Mouse (Mus musculus) forebrain, embryonic 14.5 days (tissue): ENCODE results near the gene Zbtb7b. TPM values are rescaled to one million over a fixed set of nuclear protein-coding genes. Genes with fewer than 3 reads are reported as not detected.
"Not testable (repeated sequence)": the region's sequence is repeated elsewhere in the genome, so short reads cannot be mapped to it uniquely, and the experiment has no call there.

Experiments used
- ATAC-seq: fragments of 200-750 bp; cut with Nextera tagmentation; 2 replicates; pipeline ENCODE4 v1.8.0; 2017; ENCODE audit warnings: mild to moderate bottlenecking, moderate library complexity
- DNase-seq: peaks from one replicate; pipeline ENCODE4 v3.0.0-alpha.2; 2015; ENCODE audit warnings: low spot score
- H3K27ac ChIP-seq: fragments of 300-500 bp; sonication (generic); 2 replicates; pipeline ENCODE4 v1.5.1; 2014; ENCODE audit warnings: low read depth, mild to moderate bottlenecking, control low read depth, low read length, moderate library complexity
- H3K27me3 ChIP-seq: fragments of 300-500 bp; sonication (generic); replicated peaks from 2 replicates; pipeline ENCODE4 v1.6.1; 2014; ENCODE audit warnings: low read length, control low read depth, mixed read lengths; ENCODE audit not compliant: control insufficient read depth, insufficient read depth
- H3K36me3 ChIP-seq: fragments of 300-500 bp; sonication (generic); 2 replicates; pipeline ENCODE4 v1.6.1; 2014; ENCODE audit warnings: low read length, control low read depth; ENCODE audit not compliant: control insufficient read depth, insufficient read depth
- H3K4me1 ChIP-seq: fragments of 300-500 bp; sonication (generic); 2 replicates; pipeline ENCODE4 v1.6.1; 2014; ENCODE audit warnings: antibody characterized with exemption, low read length, control low read depth; ENCODE audit not compliant: control insufficient read depth, insufficient read depth
- H3K4me2 ChIP-seq: fragments of 300-500 bp; sonication (generic); 2 replicates; pipeline ENCODE4 v1.6.1; 2014; ENCODE audit warnings: mild to moderate bottlenecking, control low read depth, low read length
- H3K4me3 ChIP-seq: fragments of 300-500 bp; sonication (generic); 2 replicates; pipeline ENCODE4 v1.5.1; 2014; ENCODE audit warnings: low read depth, low read length, control low read depth
- H3K9ac ChIP-seq: fragments of 300-500 bp; sonication (generic); 2 replicates; pipeline ENCODE4 v1.6.1; 2014; ENCODE audit warnings: mild to moderate bottlenecking, low read length, control low read depth, moderate library complexity
- H3K9me3 ChIP-seq: fragments of 300-500 bp; sonication (generic); replicated peaks from 2 replicates; pipeline ENCODE4 v1.6.1; 2016; ENCODE audit warnings: low read length, control low read depth, mixed read lengths; ENCODE audit not compliant: control insufficient read depth
- WGBS: fragments of 180-500 bp; shearing (Covaris S2); extraction: QIAGEN DNeasy Blood & Tissue Kit; methylation state at CpG from one replicate; pipeline ENCODE4 v1.1.7; 2014; 5-methylcytosine and 5-hydroxymethylcytosine counted together
- polyA plus RNA-seq: library from polyadenylated mRNA; unstranded; fragments of >200 nt; fragmentation: Nextera tagmentation; extraction: Ambion mirVana; gene quantifications from 2 replicates; pipeline ENCODE4 v1.2.1, GENCODE M21; 2014

The Zbtb7b gene
- polyA plus RNA-seq, 1 experiment from 2014 or later = 0.28 TPM

GRCm38 (mm10) chr3:89429021-89429420 is 34.4 kb upstream of the Zbtb7b start:
- H3K4me3 ChIP-seq, H3K9ac ChIP-seq, H3K4me2 ChIP-seq, H3K27me3 ChIP-seq, DNase-seq, H3K27ac ChIP-seq, H3K4me1 ChIP-seq, H3K9me3 ChIP-seq, ATAC-seq: not testable (repeated sequence)
- peaks cover 35% of the 10 kb centered on the region for H3K36me3 ChIP-seq
- WGBS = 93% methylated on average over 7 of the region's 7 CpGs

DNA sequence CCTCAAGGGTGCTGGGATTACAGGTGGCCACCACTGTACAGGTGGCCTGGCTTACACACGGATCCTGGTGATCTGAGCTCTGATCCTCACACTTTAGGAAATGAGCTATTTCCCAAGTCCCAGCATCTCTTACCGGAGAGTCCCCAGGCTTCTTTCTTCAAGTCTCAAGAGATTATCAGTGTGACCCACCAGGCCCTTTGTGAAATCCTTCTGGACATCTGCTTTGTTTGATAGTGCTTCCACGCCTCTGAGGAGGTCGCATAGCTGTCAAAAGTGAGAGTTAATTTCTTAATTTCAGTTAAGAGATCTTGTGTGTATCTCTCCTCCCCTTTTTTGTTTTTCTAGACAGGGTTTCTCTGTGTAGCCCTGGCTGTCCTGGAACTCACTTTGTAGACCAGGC is 31.3 kb upstream of the Zbtb7b start:
- H3K9me3 ChIP-seq = no peaks in the 10 kb centered on the region
- H3K4me1 ChIP-seq = peaks cover 11% of the 10 kb centered on the region
- H3K36me3 ChIP-seq = peaks cover 13% of the 10 kb centered on the region; the same call in 1 of the 2 replicates
- no peak overlapping the region for H3K4me3 ChIP-seq
- no peak for ATAC-seq
- H3K27ac ChIP-seq = no peak overlapping the region
- no peak for DNase-seq
- WGBS = 92% methylated on average over 4 of the region's 4 CpGs
- no peak overlapping the region for H3K4me2 ChIP-seq
- no peak overlapping the region for H3K9ac ChIP-seq
- H3K27me3 ChIP-seq = no peaks in the 10 kb centered on the region

- DNase-seq (no peak), ATAC-seq (no peak)
- Histone ChIP-seq H3K4me2 (no peak overlapping the region), H3K9me3 (no peaks in the 10 kb centered on the region), H3K27me3 (no peaks in the 10 kb centered on the region), H3K4me3 (no peak overlapping the region), H3K4me1 (peaks cover 9% of the 10 kb centered on the region), H3K36me3 (peaks cover 13% of the 10 kb centered on the region; the same call in 1 of the 2 replicates), H3K9ac (no peak overlapping the region), H3K27ac (no peak overlapping the region)
- 90% methylated on average over 5 of the region's 5 CpGs for WGBS
Measured at GRCm38 (mm10) chr3:89425141-89425525, 30.6 kb upstream of the Zbtb7b start.

DNA sequence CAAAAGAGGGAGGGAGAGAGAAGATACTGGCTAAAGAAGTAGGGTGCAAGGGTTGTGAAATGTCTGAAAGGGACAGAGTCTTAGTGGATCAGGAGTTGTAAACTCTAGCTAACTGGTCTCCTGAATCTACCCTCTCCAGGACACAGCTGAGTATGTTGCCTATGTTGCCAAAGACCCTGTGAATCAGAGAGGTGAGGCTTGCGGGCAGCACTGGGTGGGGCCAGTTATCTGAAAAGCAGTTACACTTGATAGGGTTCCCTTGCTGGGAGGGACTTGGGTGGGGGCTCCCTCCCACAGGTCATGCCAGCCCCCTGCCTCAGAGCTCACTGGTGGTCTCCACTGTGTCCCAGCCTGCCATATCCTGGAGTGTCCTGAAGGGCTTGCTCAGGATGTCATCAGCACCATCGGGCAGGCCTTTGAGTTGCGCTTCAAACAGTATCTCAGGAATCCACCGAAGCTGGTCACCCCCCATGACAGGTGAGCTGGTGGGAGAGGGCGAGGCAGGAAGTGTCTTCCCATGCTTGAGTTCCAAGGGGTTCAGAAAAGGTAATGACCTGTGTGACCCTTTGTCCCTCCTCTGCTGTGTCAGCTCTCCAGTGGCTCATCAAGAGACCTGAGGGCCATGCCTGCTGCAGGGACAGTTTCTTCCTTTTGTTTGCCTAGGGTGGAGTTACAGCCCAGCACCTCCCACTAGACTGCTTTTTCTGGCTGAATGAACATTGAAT is 30.0 kb upstream of the Zbtb7b start:
- no peak overlapping the region for H3K4me2 ChIP-seq
- ATAC-seq (no peak), DNase-seq (no peak)
- no peak overlapping the region for H3K4me3 ChIP-seq
- H3K9ac ChIP-seq = no peak overlapping the region
- WGBS = 91% methylated on average over 5 of the region's 5 CpGs
- H3K36me3 ChIP-seq = peaks cover 13% of the 10 kb centered on the region; the same call in 1 of the 2 replicates
- H3K4me1 ChIP-seq = peaks cover 14% of the 10 kb centered on the region
- H3K9me3 ChIP-seq = no peaks in the 10 kb centered on the region
- H3K27ac ChIP-seq = no peak overlapping the region
- no peaks in the 10 kb centered on the region for H3K27me3 ChIP-seq

DNA sequence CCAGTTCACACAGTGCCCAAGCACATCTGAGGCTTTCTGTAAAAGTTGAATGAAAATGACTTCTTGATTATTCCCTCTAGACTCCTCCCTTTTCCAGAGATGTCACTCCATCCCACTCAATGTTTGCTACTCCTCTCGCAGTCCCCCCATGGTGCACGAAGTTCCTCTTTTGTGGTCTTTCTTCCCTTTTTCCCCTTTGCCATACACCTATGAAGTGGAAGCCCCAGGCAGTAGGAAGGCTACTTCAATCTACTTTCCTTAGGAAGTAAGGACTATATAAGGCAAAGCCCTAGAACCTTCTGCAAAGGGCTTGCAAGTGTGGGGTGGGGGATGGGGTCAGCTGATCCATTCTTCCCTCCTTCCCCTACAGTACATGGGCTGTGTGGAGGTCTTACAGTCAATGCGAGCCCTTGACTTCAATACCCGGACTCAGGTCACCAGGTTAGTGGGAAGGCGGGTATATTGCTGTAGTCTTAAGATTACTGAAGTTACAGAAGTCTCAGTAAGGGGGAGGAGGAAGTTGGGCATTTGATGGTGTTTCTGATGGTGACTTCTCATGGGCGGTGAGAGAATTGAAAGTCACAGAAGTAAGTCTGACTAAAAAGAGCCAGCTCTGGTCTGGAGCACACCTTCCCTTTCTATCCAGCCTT is 28.1 kb upstream of the Zbtb7b start:
- Histone ChIP-seq H3K4me2 (peak overlapping the region; percentile 42), H3K4me1 (peaks cover 17% of the 10 kb centered on the region), H3K9ac (no peak overlapping the region), H3K36me3 (peaks cover 13% of the 10 kb centered on the region; the same call in 1 of the 2 replicates), H3K27me3 (no peaks in the 10 kb centered on the region), H3K4me3 (no peak overlapping the region), H3K27ac (no peak overlapping the region), H3K9me3 (no peaks in the 10 kb centered on the region)
- 75% methylated on average over 6 of the region's 6 CpGs for WGBS
- no peak for DNase-seq
- no peak for ATAC-seq

DNA sequence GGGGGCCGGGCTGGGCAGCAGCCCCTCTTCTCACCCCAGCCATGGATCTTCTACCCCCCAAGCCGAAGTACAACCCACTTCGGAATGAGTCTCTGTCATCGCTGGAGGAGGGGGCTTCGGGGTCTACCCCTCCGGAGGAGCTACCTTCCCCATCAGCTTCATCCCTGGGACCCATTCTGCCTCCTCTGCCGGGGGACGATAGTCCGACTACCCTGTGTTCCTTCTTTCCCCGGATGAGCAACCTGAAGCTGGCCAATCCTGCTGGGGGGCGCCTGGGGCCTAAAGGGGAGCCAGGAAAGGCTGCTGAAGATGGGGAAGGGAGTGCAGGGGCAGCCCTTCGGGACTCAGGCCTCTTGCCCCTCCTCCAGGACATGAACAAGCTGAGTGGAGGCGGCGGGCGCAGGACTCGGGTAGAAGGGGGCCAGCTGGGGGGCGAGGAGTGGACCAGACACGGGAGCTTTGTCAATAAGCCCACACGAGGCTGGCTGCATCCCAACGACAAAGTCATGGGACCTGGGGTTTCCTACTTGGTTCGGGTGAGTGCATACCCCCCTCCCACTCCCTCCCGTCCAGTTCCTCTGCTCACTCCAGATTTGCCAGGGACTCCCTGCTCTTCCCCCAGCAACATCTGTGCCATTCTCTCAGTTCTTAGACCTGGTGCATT is 27.4 kb upstream of the Zbtb7b start:
- peak overlapping the region; percentile 66 for H3K9ac ChIP-seq
- no peaks in the 10 kb centered on the region for H3K27me3 ChIP-seq
- peaks cover 17% of the 10 kb centered on the region for H3K4me1 ChIP-seq
- 5% methylated on average over 22 of the region's 22 CpGs for WGBS
- DNase-seq (no peak), ATAC-seq (no peak)
- H3K4me3 ChIP-seq = peak overlapping the region; percentile 25
- 0 out of 2 replicates have a peak, but pooled peaks cover 7% of the 10 kb centered on the region for H3K36me3 ChIP-seq
- H3K9me3 ChIP-seq = no peaks in the 10 kb centered on the region
- H3K27ac ChIP-seq = no peak overlapping the region
- peak overlapping the region; percentile 42 for H3K4me2 ChIP-seq

DNA sequence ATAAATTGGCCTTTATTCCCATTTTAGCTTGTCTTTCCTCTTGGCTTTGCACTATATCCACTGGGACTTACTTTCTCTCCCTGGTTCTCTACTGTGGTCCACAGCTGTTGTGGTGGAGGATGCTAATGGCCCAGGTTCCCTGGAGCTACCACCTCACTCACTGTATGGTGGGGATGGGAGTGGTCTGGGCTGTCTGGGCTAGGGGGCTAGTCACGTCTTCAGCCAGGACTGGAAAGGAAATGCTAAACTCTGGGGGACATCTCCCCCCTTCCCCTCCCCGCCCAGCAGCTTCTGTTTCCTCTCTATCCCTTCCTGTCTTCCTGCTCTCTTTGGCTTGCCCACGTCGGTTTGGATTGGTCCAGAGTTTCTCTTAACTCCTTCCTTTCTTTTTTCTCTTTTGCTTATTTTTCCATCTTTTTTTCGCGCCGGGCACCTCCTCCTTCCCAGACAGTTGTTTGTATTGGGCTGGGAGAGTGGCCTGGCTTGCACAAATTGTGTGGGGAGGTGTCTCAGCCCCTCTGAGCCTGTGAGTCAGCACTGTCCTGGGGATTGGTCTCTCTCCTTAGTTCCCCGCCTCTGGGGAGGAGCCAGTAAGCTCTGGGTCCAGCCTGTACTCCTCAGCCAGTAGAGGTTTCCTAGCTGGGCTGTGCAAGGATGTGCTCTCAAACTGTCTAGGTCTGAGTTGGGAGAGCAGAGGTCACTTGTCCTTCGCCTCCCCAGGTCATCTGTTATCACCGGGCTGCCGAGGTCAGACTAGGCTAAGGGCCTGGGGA is 26.6 kb upstream of the Zbtb7b start:
- no peaks in the 10 kb centered on the region for H3K27me3 ChIP-seq
- WGBS = 4% methylated on average over 11 of the region's 11 CpGs
- H3K36me3 ChIP-seq = peaks cover 9% of the 10 kb centered on the region; the same call in 1 of the 2 replicates
- no peaks in the 10 kb centered on the region for H3K9me3 ChIP-seq
- H3K4me3 ChIP-seq = peak overlapping the region; percentile 25
- DNase-seq (peak; percentile 58), ATAC-seq (no peak; the same call in 1 of the 2 replicates)
- peak overlapping the region; percentile 66; the same call in 1 of the 2 replicates for H3K9ac ChIP-seq
- no peak overlapping the region for H3K27ac ChIP-seq
- peak overlapping the region; percentile 42 for H3K4me2 ChIP-seq
- H3K4me1 ChIP-seq = peaks cover 20% of the 10 kb centered on the region

GRCm38 (mm10) chr3:89420421-89420820 is 25.8 kb upstream of the Zbtb7b start:
- no peak overlapping the region for H3K4me2 ChIP-seq
- peaks cover 20% of the 10 kb centered on the region for H3K4me1 ChIP-seq
- no peaks in the 10 kb centered on the region for H3K9me3 ChIP-seq

More at GRCm38 (mm10) chr3:89420421-89420820, 25.8 kb upstream of the Zbtb7b start:
- peaks cover 13% of the 10 kb centered on the region; the same call in 1 of the 2 replicates for H3K36me3 ChIP-seq
- no peak for DNase-seq
- H3K4me3 ChIP-seq = no peak overlapping the region
- H3K9ac ChIP-seq = no peak overlapping the region
- ATAC-seq = no peak
- no peak overlapping the region for H3K27ac ChIP-seq
- no peaks in the 10 kb centered on the region for H3K27me3 ChIP-seq
- WGBS = 86% methylated on average over 2 of the region's 2 CpGs
